Mouse (Mus musculus) 416B (cell line): ENCODE measurements around the gene Cpne5.
A peak's percentile ranks its signal among the peaks of the same experiment; 100 is the strongest.

Experiments used
- DNase-seq: peaks from one replicate; pipeline ENCODE4 v3.0.0; 2011; ENCODE audit warnings: low read depth

Gene Cpne5

DNA sequence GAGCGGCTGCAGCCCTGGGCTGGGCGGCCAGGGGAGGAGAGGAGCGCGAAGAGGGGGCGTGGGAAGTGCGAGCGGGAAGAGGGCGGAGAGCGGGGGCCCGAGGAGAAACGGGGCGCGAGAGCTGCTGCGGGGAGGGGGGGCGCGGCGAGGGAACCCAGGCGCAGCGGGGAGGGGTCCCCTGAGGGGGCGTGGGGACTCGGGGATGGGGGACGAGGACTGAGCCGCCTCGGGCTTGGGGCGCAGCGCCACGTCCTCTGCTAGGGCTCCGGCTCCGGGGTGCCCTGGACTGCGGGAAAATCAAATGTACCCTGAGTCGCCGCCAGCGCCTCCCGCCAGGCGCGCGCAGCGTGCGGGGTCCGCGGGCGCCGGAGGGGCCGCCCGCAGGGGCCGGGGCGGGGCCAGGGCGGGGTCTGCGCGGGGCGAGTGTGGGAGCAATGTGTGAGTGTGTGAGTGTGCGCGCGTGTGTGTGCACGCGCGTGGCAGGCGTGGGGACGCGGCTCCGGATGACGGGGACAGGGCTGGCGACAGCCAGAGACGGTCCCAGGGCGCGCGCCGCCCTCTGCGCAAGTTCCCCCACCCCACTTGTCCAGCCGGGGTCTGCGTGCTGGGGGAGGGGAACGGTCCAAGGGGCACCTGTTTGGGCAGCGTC, at the start of gene Cpne5:
TSS of gene Cpne5 (minus strand) at position 396 of the 649 bp plus-strand sequence.
- DNase-seq, result no peak

GRCm38 (mm10) chr17:29282216-29282952, 44.4 kb upstream of the Cpne5 start:
- no peak for DNase-seq

- no peak for DNase-seq
Observed at GRCm38 (mm10) chr17:29281541-29281940, 43.6 kb upstream of the Cpne5 start.

DNA sequence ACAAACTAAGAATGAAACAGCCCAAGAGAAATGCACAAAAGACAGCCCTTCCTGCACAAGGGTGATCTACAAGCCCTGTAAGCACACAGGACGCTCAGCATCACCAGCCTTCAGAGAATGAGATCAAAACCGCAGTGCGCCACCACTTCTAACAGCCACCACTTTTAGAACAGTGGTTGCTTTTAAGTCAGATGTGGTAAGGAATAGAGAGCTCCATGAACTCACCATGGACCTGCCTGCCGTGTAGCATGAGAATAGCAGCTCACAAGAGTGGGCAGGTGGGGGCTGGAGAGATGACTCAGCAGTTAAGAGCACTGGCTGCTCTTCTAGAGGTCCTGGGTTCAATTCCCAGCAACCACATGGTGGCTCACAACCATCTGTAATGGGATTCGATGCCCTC, 42.5 kb upstream of the Cpne5 start:
- no peak for DNase-seq

DNA sequence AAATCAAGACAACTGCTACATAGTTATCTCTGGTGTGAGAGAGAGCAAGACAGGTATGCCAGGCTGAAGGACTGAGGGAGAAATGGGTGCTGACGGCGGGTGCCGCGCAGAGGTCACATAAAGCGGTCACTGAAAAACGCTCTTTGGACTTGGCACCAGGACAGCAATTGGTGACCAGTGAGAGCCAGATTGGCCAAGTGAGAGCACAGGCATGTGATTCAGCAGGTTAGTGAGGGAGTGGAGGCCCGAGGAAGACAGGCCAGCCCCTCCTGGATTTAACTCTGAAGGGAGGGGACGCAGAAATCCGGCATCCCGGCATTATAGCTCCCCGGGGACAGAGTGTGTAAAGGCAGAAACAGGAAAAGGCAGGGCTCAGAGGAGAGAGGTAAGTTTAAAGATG, 35.9 kb upstream of the Cpne5 start:
- no peak for DNase-seq

GRCm38 (mm10) chr17:29273156-29273555, 35.2 kb upstream of the Cpne5 start:
- no peak for DNase-seq

DNA sequence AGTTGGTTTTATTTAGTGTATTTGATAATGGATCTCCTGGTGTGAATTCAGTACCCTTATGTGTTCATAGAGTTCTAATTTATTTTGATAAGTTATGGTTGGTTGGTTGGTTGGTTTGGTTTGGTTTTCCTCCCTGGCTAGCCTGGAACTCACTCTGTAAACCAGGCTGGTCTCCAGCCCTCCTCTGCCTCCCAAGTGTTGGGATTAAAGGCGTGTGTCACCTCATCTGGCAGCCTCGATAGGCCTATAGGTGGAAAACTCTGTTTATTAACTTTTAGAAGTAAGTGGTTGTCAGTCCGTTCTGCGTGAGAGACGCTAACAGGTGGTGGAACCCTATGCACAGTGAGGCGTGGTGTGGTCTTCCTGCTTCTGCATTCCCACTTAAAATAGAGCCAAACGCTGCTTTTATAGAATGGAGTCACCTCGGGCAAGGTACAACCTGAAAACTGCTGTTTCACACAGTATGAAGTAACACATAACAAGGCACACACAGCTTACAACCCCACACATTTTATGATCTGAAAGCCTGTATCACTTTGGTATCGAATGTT, 32.3 kb upstream of the Cpne5 start:
- DNase-seq, result no peak

GRCm38 (mm10) chr17:29269349-29269706, 31.4 kb upstream of the Cpne5 start:
- peak; percentile 46 for DNase-seq

DNA sequence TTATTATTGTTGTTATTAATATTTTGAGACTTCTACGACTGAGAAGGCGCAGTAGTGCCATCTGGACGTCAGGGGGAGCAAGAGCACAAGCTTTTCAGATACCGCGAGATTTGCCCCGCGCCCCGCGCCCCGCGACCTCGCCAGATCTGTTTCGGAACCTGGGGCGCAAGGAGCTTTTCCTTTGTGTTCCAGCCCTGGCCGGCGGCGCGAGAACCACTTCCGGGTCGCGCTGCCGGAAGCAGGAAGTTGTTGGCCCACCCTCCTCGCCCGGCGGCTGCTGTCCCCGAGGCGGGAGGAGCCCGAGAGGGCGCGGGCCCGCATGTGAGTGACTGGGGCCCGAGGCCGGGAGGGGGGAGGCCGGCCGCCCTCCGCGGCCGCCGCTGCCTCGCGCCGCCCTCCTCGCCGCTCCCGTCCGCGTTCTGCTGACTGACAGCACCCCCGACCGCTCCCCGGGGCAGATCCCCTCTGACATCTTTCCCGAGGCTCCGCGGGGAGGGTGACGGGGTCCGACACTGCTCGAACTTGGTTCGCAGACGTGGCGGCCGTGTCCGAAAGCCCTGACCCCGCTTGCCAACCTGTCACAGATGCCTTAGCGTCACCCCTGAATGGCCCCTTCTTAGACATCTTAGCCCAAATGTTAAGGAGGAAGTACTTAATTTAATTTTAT, 30.8 kb upstream of the Cpne5 start, which contains the start of gene BC004004:
TSS of gene BC004004 (plus strand) at position 107 of the 667 bp plus-strand sequence.
- DNase-seq, result peak; percentile 98

GRCm38 (mm10) chr17:29267931-29268681, 30.1 kb upstream of the Cpne5 start:
- DNase-seq, result peak; percentile 53

GRCm38 (mm10) chr17:29267040-29267439, 29.1 kb upstream of the Cpne5 start:
- DNase-seq, result peak; percentile 81

DNA sequence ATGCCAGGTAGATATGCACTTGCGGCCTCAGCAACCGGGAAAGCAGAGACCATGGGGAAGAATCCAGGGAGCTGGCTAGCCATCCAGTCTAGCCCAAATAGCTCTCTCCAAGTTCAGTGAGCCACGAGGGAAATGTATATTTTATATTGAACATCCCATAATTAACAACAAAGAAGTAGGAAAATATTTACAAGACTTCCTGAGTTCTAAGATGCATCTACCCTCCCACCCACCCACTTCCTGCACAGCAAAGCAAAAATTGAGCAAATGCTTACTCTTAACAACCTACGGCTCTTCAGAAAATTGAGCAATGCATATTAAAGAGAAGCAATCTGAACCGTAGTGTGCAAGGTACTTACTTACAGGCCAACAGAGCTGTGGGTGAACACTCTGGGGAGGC, 26.8 kb upstream of the Cpne5 start:
- peak; percentile 69 for DNase-seq

DNA sequence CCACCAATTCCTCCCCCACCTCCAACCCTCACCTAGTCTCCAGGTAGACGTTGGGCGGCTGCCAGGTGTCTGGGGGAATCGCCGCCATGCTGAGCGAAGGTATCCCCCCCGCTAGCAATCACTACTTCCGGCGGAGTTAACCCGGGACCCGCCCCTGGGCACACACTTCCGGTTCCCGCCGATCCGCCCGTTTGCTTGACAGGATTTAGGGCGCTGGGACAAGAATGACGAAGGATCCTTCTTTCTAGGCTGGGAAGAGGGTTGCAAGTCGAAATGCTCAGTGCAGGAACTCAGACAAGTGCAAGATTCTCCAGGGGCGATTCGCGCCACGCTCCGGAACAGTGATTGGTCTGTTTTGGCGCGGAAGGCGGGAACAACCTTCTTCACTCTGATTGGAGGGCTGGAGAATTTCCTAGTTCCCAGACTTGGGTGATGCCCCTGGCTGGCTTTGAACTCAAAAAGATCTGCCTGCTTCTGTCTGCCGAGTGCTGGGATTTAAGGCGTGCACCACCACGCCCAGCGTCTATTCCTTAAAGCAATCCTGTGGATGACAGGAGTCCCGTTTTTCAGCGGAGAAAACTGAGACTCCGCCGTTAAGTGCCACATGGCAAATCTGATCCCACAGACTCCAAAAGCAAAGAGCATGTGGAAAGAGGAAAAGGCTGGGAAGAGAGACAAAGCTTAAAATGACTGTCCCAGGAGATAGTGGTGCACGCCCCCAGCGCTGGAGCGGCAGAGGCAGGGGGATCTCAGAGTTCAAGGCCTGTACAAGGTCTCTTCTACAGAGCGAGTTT, 26.1 kb upstream of the Cpne5 start, which contains the start of gene Ppil1:
TSS of gene Ppil1 (minus strand) at position 347 of the 794 bp plus-strand sequence.
- DNase-seq, result peak; percentile 92

DNA sequence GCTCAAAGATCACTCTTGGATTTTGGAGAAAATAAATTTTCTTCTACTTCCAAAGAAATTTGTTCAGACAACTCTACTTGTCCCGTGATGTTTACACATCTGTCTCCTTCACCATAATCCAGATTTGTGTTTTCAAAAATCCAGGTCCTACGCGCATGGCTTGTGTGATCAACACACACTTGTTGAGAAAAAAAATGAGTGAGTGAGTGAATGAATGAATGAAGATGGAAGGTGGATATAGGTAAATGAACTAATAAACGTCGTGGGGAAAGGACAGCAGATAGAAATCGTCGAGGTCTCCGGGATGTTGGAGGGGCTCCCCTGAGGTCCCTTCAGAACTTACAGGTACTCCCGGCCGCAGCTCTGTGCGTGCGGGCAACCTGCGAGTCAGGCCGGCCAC, 25.4 kb upstream of the Cpne5 start:
- DNase-seq, result no peak

- DNase-seq, result peak; percentile 49
Observed at GRCm38 (mm10) chr17:29262259-29262649, 24.3 kb upstream of the Cpne5 start.

DNA sequence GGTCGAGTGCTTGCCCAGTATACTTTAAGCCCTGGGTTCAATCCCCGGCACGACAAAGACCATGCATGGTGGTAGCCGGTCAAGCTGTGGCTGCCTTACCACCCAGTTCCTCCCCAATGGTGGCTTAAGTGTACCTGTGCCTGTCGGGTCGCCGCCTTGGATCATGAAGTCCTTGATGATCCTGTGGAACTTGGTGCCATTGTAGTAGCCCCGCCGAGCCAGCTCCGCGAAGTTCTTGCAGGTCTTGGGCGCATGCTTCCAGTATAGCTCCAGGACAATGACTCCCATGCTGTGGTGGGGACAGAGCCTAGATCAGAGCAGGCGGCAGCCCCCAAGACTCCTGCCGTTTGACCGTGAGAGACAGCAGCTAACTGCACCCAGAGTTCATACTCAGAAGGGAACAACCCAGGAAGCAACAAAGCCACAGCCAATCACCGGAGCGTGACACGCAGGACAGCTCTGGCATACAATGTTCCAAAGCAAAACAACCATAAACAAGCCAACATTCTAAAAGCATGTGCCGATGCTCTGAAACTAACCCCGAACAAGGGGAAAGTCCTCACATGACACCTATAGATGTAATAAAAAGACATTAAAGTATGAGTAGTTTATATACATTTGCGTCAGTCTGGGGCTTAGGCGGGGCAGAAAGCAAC, 23.8 kb upstream of the Cpne5 start:
- DNase-seq, result no peak

- DNase-seq, result no peak
Observed at GRCm38 (mm10) chr17:29260501-29260900, 22.5 kb upstream of the Cpne5 start.

GRCm38 (mm10) chr17:29259489-29259888, 21.5 kb upstream of the Cpne5 start:
- peak; percentile 85 for DNase-seq

- peak; percentile 29 for DNase-seq
Observed at GRCm38 (mm10) chr17:29258921-29259320, 21.0 kb upstream of the Cpne5 start.

- peak; percentile 68 for DNase-seq
Observed at GRCm38 (mm10) chr17:29258025-29258558, 20.1 kb upstream of the Cpne5 start.
